Mouse (Mus musculus): ENCODE results near the gene Phactr2.

The Phactr2 gene

DNA sequence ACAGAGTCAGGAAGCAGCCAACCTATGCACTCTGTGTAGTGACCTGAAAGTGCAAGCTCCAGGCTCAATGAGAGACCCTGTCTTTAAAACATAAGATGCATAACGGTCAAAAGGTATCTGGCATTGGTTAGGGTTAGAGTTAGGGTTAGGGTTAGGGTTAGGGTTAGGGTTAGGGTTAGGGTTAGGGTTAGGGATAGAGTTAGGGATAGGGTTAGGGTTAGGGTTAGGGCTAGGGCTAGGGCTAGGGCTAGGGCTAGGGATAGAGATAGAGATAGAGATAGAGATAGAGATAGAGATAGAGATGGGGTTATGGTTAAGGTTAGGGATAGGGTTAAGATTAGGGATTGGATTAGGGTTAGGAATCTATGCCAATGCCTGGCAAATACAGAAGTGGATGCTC lies 72.2 kb downstream of the Phactr2 start:
- DNase-seq (ENCODE audit: low read depth, low spot score): no peak

- DNase-seq (ENCODE audit: low read depth, low spot score): no peak
Observed at GRCm38 (mm10) chr10:13395753-13396152, 78.5 kb downstream of the Phactr2 start.

DNA sequence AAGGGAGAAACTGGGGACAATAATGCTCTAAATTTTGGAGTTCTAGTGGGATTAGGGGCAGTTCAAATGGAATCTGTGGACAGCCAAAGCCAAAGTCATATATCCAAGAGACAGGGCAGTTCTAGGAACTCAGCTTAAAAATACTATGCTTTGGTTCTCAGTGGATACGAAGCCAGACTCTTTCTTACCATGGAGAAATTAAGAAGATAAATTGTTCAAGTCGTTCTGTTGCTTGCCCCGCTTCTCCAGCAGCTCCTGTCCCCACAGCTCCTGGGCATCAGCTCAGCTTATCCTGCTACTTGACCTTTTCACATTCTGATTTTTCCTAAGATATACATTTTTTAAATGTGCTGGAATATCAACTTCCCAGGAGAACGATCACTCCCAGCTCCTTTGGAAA lies 80.2 kb downstream of the Phactr2 start:
- DNase-seq (ENCODE audit: low read depth, low spot score): no peak

GRCm38 (mm10) chr10:13388116-13388922 lies 85.9 kb downstream of the Phactr2 start:
- no peak for DNase-seq (ENCODE audit: low read depth, low spot score)

GRCm38 (mm10) chr10:13384866-13385265 lies 89.3 kb downstream of the Phactr2 start:
- no peak for DNase-seq (ENCODE audit: low read depth, low spot score)

DNA sequence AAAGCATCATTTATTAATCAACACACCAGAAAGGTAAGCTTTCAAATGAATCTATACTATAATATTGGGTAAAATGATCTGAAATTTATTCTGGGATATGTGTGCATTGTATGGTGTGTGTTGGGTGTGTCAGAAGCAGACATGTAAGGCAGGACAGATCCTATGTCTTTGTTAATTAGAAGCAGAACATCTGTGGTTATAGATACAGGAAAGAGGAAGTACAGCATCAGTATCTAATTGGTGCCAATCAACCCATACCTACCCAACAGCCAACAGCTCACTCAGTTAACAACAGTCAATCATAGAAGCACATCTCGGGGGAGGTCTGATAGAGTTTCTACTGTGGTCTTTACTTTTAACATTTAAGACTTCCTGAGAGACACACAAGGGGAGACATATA lies 96.3 kb downstream of the Phactr2 start:
- DNase-seq (ENCODE audit: low read depth, low spot score): no peak

GRCm38 (mm10) chr10:13376428-13377260 lies 97.6 kb downstream of the Phactr2 start:
- no peak for DNase-seq (ENCODE audit: low read depth, low spot score)

GRCm38 (mm10) chr10:13375820-13376219 lies 98.4 kb downstream of the Phactr2 start:
- no peak for DNase-seq (ENCODE audit: low read depth, low spot score)

- DNase-seq (ENCODE audit: low read depth, low spot score): no peak
Observed at GRCm38 (mm10) chr10:13369581-13370375, 104.4 kb downstream of the Phactr2 start.

- no peak for DNase-seq (ENCODE audit: low read depth, low spot score)
Observed at GRCm38 (mm10) chr10:13364286-13364580, 110.0 kb downstream of the Phactr2 start.

DNA sequence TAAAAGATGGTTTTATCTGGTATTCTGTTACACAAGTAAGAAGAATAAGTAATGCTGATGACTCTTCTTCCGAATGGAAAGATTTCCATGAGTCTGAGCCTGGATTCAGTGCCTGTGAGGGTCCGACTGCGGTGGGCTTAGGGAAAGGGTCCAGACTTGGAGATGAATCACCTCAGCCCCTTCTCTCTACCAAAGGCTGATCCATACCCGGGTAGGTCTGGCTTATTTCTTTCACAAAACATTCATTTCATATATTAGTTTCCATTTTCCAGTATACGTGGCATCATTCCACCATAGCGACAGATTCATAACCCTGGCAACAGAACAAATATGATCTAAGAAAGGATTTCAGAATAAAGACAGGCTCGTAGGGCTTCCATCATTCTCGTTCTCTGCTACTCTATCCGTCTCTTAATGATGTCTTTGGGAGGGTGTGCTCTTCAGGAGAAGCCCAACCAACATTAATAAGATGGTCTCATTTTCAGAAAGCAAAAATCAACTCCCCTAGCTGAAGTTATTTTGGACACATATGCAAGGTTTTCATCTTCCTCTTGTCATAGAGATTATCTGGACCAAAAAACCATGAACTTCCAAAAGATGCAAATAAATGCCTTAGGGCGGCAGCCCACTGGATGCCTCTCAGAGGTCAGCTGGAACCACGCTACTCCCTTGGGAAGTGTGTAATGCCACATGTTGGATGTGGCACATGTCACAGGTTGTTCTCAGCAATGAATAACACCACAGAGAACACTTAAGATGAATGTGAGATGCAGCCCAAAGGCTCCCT lies 110.5 kb downstream of the Phactr2 start:
- DNase-seq (ENCODE audit: low read depth, low spot score): no peak

DNA sequence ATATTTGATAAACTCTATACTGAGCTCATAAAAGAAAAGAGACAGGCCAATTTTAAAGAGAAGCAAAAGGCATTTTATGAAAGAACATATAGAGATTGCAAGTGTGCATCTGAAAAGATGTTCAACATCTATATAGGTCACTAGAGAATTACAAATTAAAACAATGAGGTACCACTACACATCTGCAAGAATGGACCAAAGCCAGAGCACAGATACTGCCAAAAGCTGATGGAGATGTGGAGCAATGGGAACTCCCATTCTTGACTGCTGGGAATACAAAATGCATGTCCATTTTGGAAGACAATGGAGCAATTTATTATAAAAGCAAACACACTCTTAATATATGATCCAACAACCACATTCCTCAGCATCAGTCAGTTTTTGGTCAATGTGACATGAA lies 113.3 kb downstream of the Phactr2 start:
- DNase-seq (ENCODE audit: low read depth, low spot score): no peak

GRCm38 (mm10) chr10:13359846-13360245 lies 114.4 kb downstream of the Phactr2 start:
- DNase-seq (ENCODE audit: low read depth, low spot score): no peak

- DNase-seq (ENCODE audit: low read depth, low spot score): no peak
Observed at GRCm38 (mm10) chr10:13358679-13359078, 115.5 kb downstream of the Phactr2 start.

DNA sequence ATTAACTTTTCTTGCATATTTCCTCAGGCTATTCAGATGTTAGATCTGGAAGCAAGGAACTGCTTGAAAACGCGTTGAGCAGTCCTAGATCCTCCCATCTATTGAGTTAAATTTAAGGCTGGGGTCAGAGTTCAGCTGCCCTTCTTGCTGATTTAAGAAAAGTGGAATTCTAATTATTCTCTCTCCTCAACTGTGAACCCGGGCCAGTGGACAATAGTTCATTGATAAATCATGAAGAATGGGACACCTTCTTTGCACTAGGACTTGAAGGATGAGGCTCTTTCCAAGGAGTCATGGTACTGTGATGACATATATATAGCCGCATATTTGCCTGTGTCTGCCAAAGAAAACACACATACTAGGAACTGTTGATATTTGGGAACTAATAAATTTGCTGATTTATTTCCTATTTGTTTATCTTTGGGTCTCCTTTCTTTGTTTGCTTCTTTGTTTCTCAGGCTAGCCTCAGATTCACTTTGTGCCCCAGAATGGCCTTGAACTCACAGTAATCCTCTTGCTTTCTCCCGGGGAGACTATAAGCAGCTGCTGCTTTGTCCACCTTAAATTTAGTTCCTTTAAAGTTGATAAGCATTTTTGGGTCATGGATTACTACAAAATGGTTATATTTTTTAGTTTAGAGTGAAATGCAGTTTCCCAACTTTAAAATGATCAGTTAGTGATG lies 127.5 kb downstream of the Phactr2 start:
- no peak for DNase-seq (ENCODE audit: low read depth, low spot score)

GRCm38 (mm10) chr10:13340583-13340982 lies 133.6 kb downstream of the Phactr2 start:
- DNase-seq (ENCODE audit: low read depth, low spot score): no peak

DNA sequence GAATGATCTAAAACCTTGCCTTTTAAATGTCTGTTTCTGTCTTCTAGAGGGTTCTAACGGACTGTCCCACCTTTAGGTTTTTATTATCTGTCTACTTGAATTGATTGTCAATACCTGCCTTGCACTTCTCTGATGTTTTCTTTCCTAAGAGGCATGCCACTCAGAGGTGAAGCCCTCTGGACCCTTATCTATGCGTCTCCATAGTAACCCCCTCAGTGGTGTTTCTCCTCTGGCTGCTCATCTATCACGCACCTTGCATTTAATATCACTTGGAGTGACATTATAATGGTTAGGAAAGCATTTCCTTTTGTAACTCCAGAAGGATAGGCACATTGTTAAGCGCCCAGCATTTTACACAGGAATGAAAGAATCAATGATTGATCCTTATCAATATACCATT lies 137.2 kb downstream of the Phactr2 start:
- no peak for DNase-seq (ENCODE audit: low read depth, low spot score)

DNA sequence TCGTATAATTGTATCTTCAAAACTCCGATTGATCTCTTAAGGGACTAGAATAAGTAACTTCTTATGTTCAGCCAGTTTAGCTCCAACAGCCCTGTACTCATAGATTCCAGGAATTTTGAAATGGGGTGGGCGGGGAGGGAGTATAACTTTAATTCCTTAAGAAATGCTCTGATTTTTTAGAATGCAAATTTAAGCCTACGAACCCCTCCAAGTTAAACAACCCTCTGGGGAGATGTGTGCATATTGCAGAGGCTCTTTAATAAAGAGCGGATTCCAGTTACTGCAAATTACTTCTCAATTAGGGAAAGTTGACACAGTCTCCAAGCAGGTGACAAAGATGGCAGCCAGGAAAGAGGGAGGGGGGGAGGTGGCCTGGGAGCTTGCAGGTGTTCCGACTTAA lies 138.4 kb downstream of the Phactr2 start:
- DNase-seq (ENCODE audit: low read depth, low spot score): no peak

DNA sequence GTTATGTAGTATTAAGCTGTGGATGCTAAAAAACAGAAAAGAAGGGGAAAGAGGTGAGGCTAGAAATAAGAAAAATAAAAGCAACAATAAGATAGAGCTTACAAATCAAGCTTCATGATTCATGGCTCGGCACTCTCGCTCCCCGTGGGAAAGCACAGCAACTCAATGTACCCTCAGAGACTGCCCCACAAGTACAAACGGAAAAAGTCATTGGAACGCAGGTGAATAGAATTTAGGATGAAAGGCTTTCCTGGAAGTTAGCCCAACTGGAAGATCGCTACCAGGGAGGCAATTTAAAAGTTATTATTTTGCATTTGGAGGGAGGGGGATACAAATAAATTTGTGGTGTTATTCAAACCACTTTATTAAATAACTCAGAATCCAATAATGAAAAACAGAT lies 138.9 kb downstream of the Phactr2 start:
- no peak for DNase-seq (ENCODE audit: low read depth, low spot score)

DNA sequence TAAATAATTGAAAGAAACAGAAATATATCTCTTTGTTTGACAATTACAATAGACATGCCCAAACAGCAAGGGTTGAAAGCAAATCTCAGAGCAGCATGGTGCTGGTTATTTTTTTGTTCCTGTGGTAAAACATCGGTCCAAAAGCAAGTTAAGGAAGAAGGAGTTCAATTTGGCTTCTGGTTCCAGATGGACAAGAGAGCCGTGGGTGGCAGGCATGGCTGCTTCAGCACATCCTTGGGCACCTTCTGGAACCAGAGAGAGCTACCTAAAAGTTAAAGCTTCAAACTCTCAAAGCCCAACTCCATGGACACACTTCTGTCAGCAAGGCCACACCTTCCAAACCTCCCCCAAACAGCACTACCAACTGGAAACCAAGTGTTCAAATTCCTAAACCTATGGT lies 140.4 kb downstream of the Phactr2 start:
- no peak for DNase-seq (ENCODE audit: low read depth, low spot score)

DNA sequence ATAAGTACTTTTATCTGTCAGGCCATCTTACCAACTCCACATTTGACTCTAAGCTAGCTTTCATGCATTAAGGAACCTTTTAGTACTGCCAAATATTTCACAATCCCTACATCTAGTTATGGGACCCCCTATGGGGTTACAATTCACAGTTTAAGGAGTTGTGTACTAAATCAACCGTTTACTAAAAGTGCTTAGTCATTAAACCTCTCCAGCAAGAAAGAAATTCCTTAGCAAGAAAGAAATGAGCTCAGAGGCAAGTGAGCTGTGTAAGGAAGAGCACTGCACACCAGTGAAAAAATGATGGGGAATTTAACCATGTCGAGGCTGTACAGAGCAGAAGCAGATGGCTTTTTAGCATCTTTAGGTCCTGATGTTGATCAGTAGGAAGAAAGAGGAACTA lies 141.2 kb downstream of the Phactr2 start:
- DNase-seq (ENCODE audit: low read depth, low spot score): no peak

Data from c-Kit-negative CD71-positive TER-119-positive erythroid progenitor cells, embryonic 14.5 days (primary cell).